Mouse (Mus musculus): ENCODE results near the gene Vinac1.

DNA sequence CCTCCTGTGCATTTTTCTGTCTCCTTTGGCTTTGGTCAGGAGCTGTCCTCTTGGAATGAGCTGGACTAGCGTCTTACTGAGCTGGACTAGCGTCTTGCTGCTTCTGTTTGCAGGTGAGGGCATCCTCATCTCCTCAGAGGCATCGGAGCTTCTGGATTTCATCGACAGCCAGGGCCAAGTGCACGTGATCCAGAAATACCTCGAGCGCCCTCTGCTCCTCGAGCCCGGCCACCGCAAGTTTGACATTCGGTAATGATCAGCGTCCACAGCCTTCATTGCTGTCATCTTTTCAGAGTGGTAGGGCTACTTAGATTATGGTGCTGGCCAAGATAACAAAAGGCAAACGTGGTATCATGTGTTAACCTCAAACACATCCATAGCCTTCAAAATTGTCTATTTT, 33.1 kb upstream of the Vinac1 start:
- TF ChIP-seq CTCF (IDR thresholded peaks at IDR 0.05; ENCODE audit: borderline replicate concordance, insufficient read depth, low read depth, low read length) (no peak), POLR2A (IDR thresholded peaks at IDR 0.05; ENCODE audit: borderline replicate concordance, insufficient read depth, low read length) (no peak)

Data from cerebellum, adult 2 months (tissue).